Mouse (Mus musculus): ENCODE measurements at regions not wholly inside any gene's neighbourhood (a gene's known extent, or its start where the extent isn't known, plus 50 kb on each side); places are given as distances from the start of the nearest gene placed in this dataset.

GRCm38 (mm10) chr12:21505731-21506368 lies 88.4 kb upstream of the Ywhaq start:
- TF ChIP-seq CTCF (IDR thresholded peaks at IDR 0.05; ENCODE audit: low read depth, low read length) (no peak), POLR2A (IDR thresholded peaks at IDR 0.05; ENCODE audit: borderline replicate concordance, low read depth, low read length) (no peak)

All from bone marrow macrophage, adult 2 months (primary cell).